Mouse (Mus musculus) left cerebral cortex, adult 9 months (tissue): ENCODE measurements at regions not wholly inside any gene's neighbourhood (a gene's known extent, or its start where the extent isn't known, plus 50 kb on each side); places are given as distances from the start of the nearest gene placed in this dataset.

Experiments
- DNase-seq, 2 experiments: peaks; one replicate each; pipeline ENCODE4 v3.0.0; 2022; ENCODE audit warnings: low spot score in 2 of 2

GRCm38 (mm10) chr10:102943156-102943555 lies 86.9 kb downstream of the Alx1 start:
- DNase-seq: no peak

- no peak for DNase-seq
Observed at GRCm38 (mm10) chr10:102940823-102941519, 89.0 kb downstream of the Alx1 start.

- DNase-seq: no peak
Observed at GRCm38 (mm10) chr10:102931445-102931844, 98.6 kb downstream of the Alx1 start.

GRCm38 (mm10) chr10:102928651-102929050 lies 101.4 kb downstream of the Alx1 start:
- DNase-seq: no peak

GRCm38 (mm10) chr10:102897368-102897767 lies 132.6 kb downstream of the Alx1 start:
- DNase-seq: no peak

GRCm38 (mm10) chr10:102895952-102896351 lies 134.1 kb downstream of the Alx1 start:
- DNase-seq: no peak

GRCm38 (mm10) chr10:102892373-102892772 lies 137.6 kb downstream of the Alx1 start:
- DNase-seq: no peak

- DNase-seq: no peak
Observed at GRCm38 (mm10) chr10:102889709-102890108, 140.3 kb downstream of the Alx1 start.

- no peak for DNase-seq
Observed at GRCm38 (mm10) chr10:102881824-102882438, 148.1 kb downstream of the Alx1 start.

- peak in 1 of 2 experiments; percentile 3 for DNase-seq
Observed at GRCm38 (mm10) chr10:102878010-102878409, 152.0 kb downstream of the Alx1 start.

- no peak for DNase-seq
Observed at GRCm38 (mm10) chr10:102876946-102877345, 153.1 kb downstream of the Alx1 start.

- no peak for DNase-seq
Observed at GRCm38 (mm10) chr10:102866920-102867319, 163.1 kb downstream of the Alx1 start.

GRCm38 (mm10) chr10:102836567-102837224 lies 193.3 kb downstream of the Alx1 start:
- DNase-seq: peak in 1 of 2 experiments; percentile 11

- no peak for DNase-seq
Observed at GRCm38 (mm10) chr10:102835814-102836213, 194.2 kb downstream of the Alx1 start.

GRCm38 (mm10) chr10:102829606-102830005 lies 200.4 kb downstream of the Alx1 start:
- DNase-seq: no peak

GRCm38 (mm10) chr10:102823434-102823833 lies 206.6 kb downstream of the Alx1 start:
- DNase-seq: no peak

GRCm38 (mm10) chr10:102801391-102801790 lies 228.6 kb downstream of the Alx1 start:
- DNase-seq: no peak

- no peak for DNase-seq
Observed at GRCm38 (mm10) chr10:102779243-102779642, 250.8 kb downstream of the Alx1 start.

GRCm38 (mm10) chr10:102763696-102764095 lies 251.7 kb downstream of the Rassf9 start:
- no peak for DNase-seq

- DNase-seq: no peak
Observed at GRCm38 (mm10) chr10:102762378-102762777, 250.4 kb downstream of the Rassf9 start.

GRCm38 (mm10) chr10:102735207-102735606 lies 223.2 kb downstream of the Rassf9 start:
- DNase-seq: peak in 1 of 2 experiments; percentile 38

GRCm38 (mm10) chr10:102732420-102732819 lies 220.4 kb downstream of the Rassf9 start:
- no peak for DNase-seq

GRCm38 (mm10) chr10:102712263-102712662 lies 200.2 kb downstream of the Rassf9 start:
- no peak for DNase-seq
